Comparison of ENCODE assay signal across 9 mouse cellular contexts in genomic region chr1:192752659-192753601, GRCm38 (mm10). TPM values are rescaled to one million over a fixed set of nuclear protein-coding genes. Genes with fewer than 3 reads are reported as not detected.
A peak's percentile ranks its signal among the peaks of the same experiment; 100 is the strongest.
DNase-seq lines count a peak whose midpoint lies in the region; ATAC-seq lines count a peak whose summit lies in the region.
"Had no signal": no experiment of that assay in that cellular context is flagged by ENCODE, and none has a peak within 500 bp of the region (broad histone marks: within the 10 kb centered on the region; RNA-seq: fewer than 3 reads in every experiment).

No protein-coding gene starts in this region.

- no peaks in the 10 kb centered on the region for H3K36me3 ChIP-seq in midbrain, embryonic 11.5 days (ENCODE audit: control insufficient read depth, insufficient read depth, low read length)
- H3K36me3 ChIP-seq in midbrain, embryonic 10.5 days = no peaks in the 10 kb centered on the region
- H3K36me3 ChIP-seq: limb, embryonic 15.5 days had no signal

- no peaks in the 10 kb centered on the region for H3K27me3 ChIP-seq in midbrain, embryonic 11.5 days (ENCODE audit: control insufficient read depth, insufficient read depth, low read length)
- H3K27me3 ChIP-seq in midbrain, embryonic 10.5 days (ENCODE audit: low read depth, poor library complexity, severe bottlenecking) = no peaks in the 10 kb centered on the region
- H3K27me3 ChIP-seq: limb, embryonic 15.5 days had no signal

- H3K4me2 ChIP-seq in midbrain, embryonic 11.5 days = no peak overlapping the region
- H3K4me2 ChIP-seq: limb, embryonic 15.5 days had no signal

- no peak overlapping the region for H3K9ac ChIP-seq in midbrain, embryonic 11.5 days (ENCODE audit: low read length)
- H3K9ac ChIP-seq: limb, embryonic 15.5 days had no signal

- no peak for ATAC-seq in midbrain, embryonic 11.5 days (ENCODE audit: low FRiP score)

- no peaks in the 10 kb centered on the region for H3K9me3 ChIP-seq in midbrain, embryonic 11.5 days (ENCODE audit: control insufficient read depth, low read length)
- no peaks in the 10 kb centered on the region for H3K9me3 ChIP-seq in midbrain, embryonic 10.5 days (replicated peaks)
- H3K9me3 ChIP-seq: limb, embryonic 15.5 days had no signal

- H3K4me1 ChIP-seq in midbrain, embryonic 11.5 days (ENCODE audit: control insufficient read depth, insufficient read depth, low read length) = peaks cover 15% of the 10 kb centered on the region
- peaks cover 35% of the 10 kb centered on the region for H3K4me1 ChIP-seq in midbrain, embryonic 10.5 days

- 58% methylated on average over 8 of the region's 8 CpGs for whole genome bisulfite sequencing in midbrain, embryonic 11.5 days
- 69% methylated on average over 8 of the region's 8 CpGs for WGBS in midbrain, embryonic 10.5 days

- DNase-seq in midbrain, embryonic 11.5 days (ENCODE audit: low spot score, missing footprints) = peak; percentile 80
- no peak for DNase-seq in midbrain, embryonic 10.5 days (ENCODE audit: low spot score)
- peak; percentile 37 for DNase-seq in heart, adult 8-10 months (ENCODE audit: low spot score)
- peak; percentile 43 for DNase-seq in kidney, adult 9 months
- peak; percentile 19 to 29 for DNase-seq in lung, postnatal 4 days
- peak; percentile 79 to 82 for DNase-seq in spleen, postnatal 36 days (ENCODE audit: low spot score in 2 of 2)
- no peak for DNase-seq in cerebellum, adult 18-20 months
- no peak for DNase-seq in urinary bladder, postnatal 10 days (ENCODE audit: low spot score)

- no peak overlapping the region for H3K27ac ChIP-seq in midbrain, embryonic 11.5 days (ENCODE audit: low read depth, low read length)
- H3K27ac ChIP-seq in midbrain, embryonic 10.5 days (replicated peaks) = no peak overlapping the region
- H3K27ac ChIP-seq: limb, embryonic 15.5 days had no signal

- no peak overlapping the region for H3K4me3 ChIP-seq in midbrain, embryonic 11.5 days (ENCODE audit: low read depth, low read length)
- no peak overlapping the region for H3K4me3 ChIP-seq in midbrain, embryonic 10.5 days
- H3K4me3 ChIP-seq: limb, embryonic 15.5 days had no signal

RNA-seq across cellular contexts. Expression of gene Hhat, which starts 18.1 kb away (rescaled TPM):
- 7.4 and 11.0 TPM in 2 replicates for polyA plus RNA-seq in midbrain, embryonic 11.5 days (2014; fragmentation: Nextera tagmentation; extraction: Ambion mirVana)
- 8.0 and 8.2 TPM in 2 replicates for polyA plus RNA-seq in midbrain, embryonic 10.5 days (2016; fragmentation: Nextera tagmentation; extraction: Ambion mirVana)
- total RNA-seq in heart, adult 8-10 months (2022) = 1 to 10 TPM; 2.1 to 3.6 (median 2.8) TPM

Comparison
In these comparisons a context has a peak if more than half of its experiments do, and no peak if none do; other contexts are left out.
1. DNase-seq: peak in midbrain, embryonic 11.5 days (single experiment), heart, adult 8-10 months (single experiment), kidney, adult 9 months (single experiment), lung, postnatal 4 days (2 of 2) and spleen, postnatal 36 days (2 of 2); none in midbrain, embryonic 10.5 days (single experiment), cerebellum, adult 18-20 months (0 of 2) and urinary bladder, postnatal 10 days (single experiment).